Comparison of ENCODE assay signal across 23 mouse cellular contexts in genomic region chr8:126153955-126154354, GRCm38 (mm10).
DNase-seq lines count a peak whose midpoint lies in the region; ATAC-seq and TF ChIP-seq lines count a peak whose summit lies in the region.
"Had no signal": no experiment of that assay in that cellular context is flagged by ENCODE, and none has a peak within 500 bp of the region (broad histone marks: within the 10 kb centered on the region; RNA-seq: fewer than 3 reads in every experiment).

No protein-coding gene starts in this region.

- no peak overlapping the region for H3K9ac ChIP-seq in liver, embryonic 16.5 days (ENCODE audit: low read depth, low read length)
- H3K9ac ChIP-seq in liver, embryonic 11.5 days (ENCODE audit: low read depth, low read length), result no peak overlapping the region
- no peak overlapping the region for H3K9ac ChIP-seq in intestine, embryonic 14.5 days (ENCODE audit: low read length)
- H3K9ac ChIP-seq in intestine, postnatal 0 days (ENCODE audit: low read depth, low read length), result no peak overlapping the region
- H3K9ac ChIP-seq: forebrain, postnatal 0 days; heart, embryonic 12.5 days; hindbrain, embryonic 13.5 days; lung, embryonic 14.5 days; midbrain, embryonic 13.5 days; neural tube, embryonic 13.5 days had no signal

- H3K4me2 ChIP-seq in liver, embryonic 16.5 days (ENCODE audit: low read depth, low read length), result no peak overlapping the region
- H3K4me2 ChIP-seq in liver, embryonic 11.5 days, result no peak overlapping the region
- no peak overlapping the region for H3K4me2 ChIP-seq in intestine, embryonic 14.5 days (ENCODE audit: low read length)
- no peak overlapping the region for H3K4me2 ChIP-seq in intestine, postnatal 0 days (replicated peaks; ENCODE audit: low read depth)
- H3K4me2 ChIP-seq: heart, embryonic 12.5 days; hindbrain, embryonic 13.5 days; lung, embryonic 14.5 days; midbrain, embryonic 13.5 days; neural tube, embryonic 13.5 days had no signal

- H3K4me1 ChIP-seq in liver, embryonic 16.5 days (ENCODE audit: control insufficient read depth, low read depth, low read length), result no peaks in the 10 kb centered on the region; the same call in 1 of the 2 replicates
- no peaks in the 10 kb centered on the region for H3K4me1 ChIP-seq in liver, embryonic 11.5 days (replicated peaks; ENCODE audit: control insufficient read depth, insufficient read depth, low read length)
- H3K4me1 ChIP-seq in intestine, embryonic 14.5 days (replicated peaks; ENCODE audit: control insufficient read depth, insufficient read depth, low read length), result 0 out of 2 replicates have a peak, but pooled peaks cover 8% of the 10 kb centered on the region
- no peaks in the 10 kb centered on the region for H3K4me1 ChIP-seq in intestine, postnatal 0 days (replicated peaks; ENCODE audit: control insufficient read depth, insufficient read depth, low read length)
- H3K4me1 ChIP-seq: neural tube, embryonic 13.5 days had no signal

- peak; percentile 35 for DNase-seq in kidney, adult 9 months
- no peak for DNase-seq in kidney, postnatal 10 days
- DNase-seq in liver, embryonic 11.5 days (ENCODE audit: low spot score), result no peak
- DNase-seq in intestine, embryonic 14.5 days (ENCODE audit: low spot score), result no peak
- no peak for DNase-seq in ovary, postnatal 10 days (ENCODE audit: low spot score)
- no peak for DNase-seq in right cerebral cortex, adult 2 months (ENCODE audit: low spot score in 2 of 2)
- DNase-seq: adrenal gland, postnatal 25 days; cerebellum, adult 18-20 months; cerebellum, postnatal 10 days; forebrain, postnatal 0 days; heart, adult 2 months; heart, postnatal 4 days; lung, embryonic 14.5 days; right cerebral cortex, postnatal 14 days; thymus, postnatal 14 days had no signal

- no peak for TF ChIP-seq CTCF in intestine, postnatal 0 days (IDR thresholded peaks at IDR 0.05; ENCODE audit: low read depth)

- H3K27me3 ChIP-seq in liver, embryonic 16.5 days (ENCODE audit: control insufficient read depth, insufficient read depth, low read depth, low read length), result no peaks in the 10 kb centered on the region
- 0 out of 2 replicates have a peak, but pooled peaks cover 2% of the 10 kb centered on the region for H3K27me3 ChIP-seq in liver, embryonic 11.5 days (replicated peaks; ENCODE audit: control insufficient read depth, insufficient read depth, low read length)
- H3K27me3 ChIP-seq in intestine, embryonic 14.5 days (replicated peaks; ENCODE audit: control insufficient read depth, insufficient read depth, low read length), result no peaks in the 10 kb centered on the region
- no peaks in the 10 kb centered on the region for H3K27me3 ChIP-seq in intestine, postnatal 0 days (replicated peaks; ENCODE audit: control insufficient read depth, insufficient read depth, low read length)
- H3K27me3 ChIP-seq: heart, embryonic 12.5 days; midbrain, embryonic 13.5 days; neural tube, embryonic 13.5 days had no signal

- no peaks in the 10 kb centered on the region for H3K9me3 ChIP-seq in liver, embryonic 16.5 days (replicated peaks; ENCODE audit: control insufficient read depth, low read length)
- no peaks in the 10 kb centered on the region for H3K9me3 ChIP-seq in liver, embryonic 11.5 days (ENCODE audit: control insufficient read depth, low read length)
- no peaks in the 10 kb centered on the region for H3K9me3 ChIP-seq in intestine, embryonic 14.5 days (ENCODE audit: control insufficient read depth, low read length)
- H3K9me3 ChIP-seq in intestine, postnatal 0 days (ENCODE audit: control insufficient read depth), result no peaks in the 10 kb centered on the region
- H3K9me3 ChIP-seq: hindbrain, embryonic 13.5 days; midbrain, embryonic 13.5 days; neural tube, embryonic 13.5 days had no signal

- no peak overlapping the region for H3K4me3 ChIP-seq in liver, embryonic 16.5 days (ENCODE audit: low read depth, low read length)
- no peak overlapping the region for H3K4me3 ChIP-seq in liver, embryonic 11.5 days (ENCODE audit: low read depth, low read length)
- H3K4me3 ChIP-seq in intestine, embryonic 14.5 days (ENCODE audit: low read depth, low read length), result no peak overlapping the region
- no peak overlapping the region for H3K4me3 ChIP-seq in intestine, postnatal 0 days (ENCODE audit: low read depth, low read length)
- H3K4me3 ChIP-seq: erythroblast, embryonic 14.5 days; heart, adult 2 months; heart, embryonic 12.5 days; hindbrain, embryonic 13.5 days; midbrain, embryonic 13.5 days; neural tube, embryonic 13.5 days had no signal

- ATAC-seq in liver, embryonic 16.5 days (ENCODE audit: low read depth), result peak; percentile 74
- ATAC-seq in liver, embryonic 11.5 days (replicated peaks; ENCODE audit: low FRiP score), result no peak
- ATAC-seq in intestine, embryonic 14.5 days (replicated peaks; ENCODE audit: low FRiP score, low TSS enrichment, low read depth), result peak; percentile 66; the same call in 1 of the 2 replicates
- peak; percentile 84 for ATAC-seq in intestine, postnatal 0 days
- ATAC-seq: forebrain, postnatal 0 days; midbrain, embryonic 13.5 days had no signal

- 18% methylated on average over 1 of the region's 1 CpGs for WGBS in liver, embryonic 16.5 days (ENCODE audit: insufficient replicate concordance)
- WGBS in liver, embryonic 11.5 days, result 53% methylated on average over 1 of the region's 1 CpGs
- 52% methylated on average over 1 of the region's 1 CpGs for WGBS in intestine, embryonic 14.5 days
- 24% methylated on average over 1 of the region's 1 CpGs for WGBS in intestine, postnatal 0 days

- H3K36me3 ChIP-seq in liver, embryonic 16.5 days (ENCODE audit: control insufficient read depth, insufficient read depth), result no peaks in the 10 kb centered on the region
- no peaks in the 10 kb centered on the region for H3K36me3 ChIP-seq in liver, embryonic 11.5 days (ENCODE audit: control insufficient read depth, insufficient read depth, low read length)
- H3K36me3 ChIP-seq in intestine, embryonic 14.5 days (ENCODE audit: control insufficient read depth, insufficient read depth, low read length), result no peaks in the 10 kb centered on the region
- no peaks in the 10 kb centered on the region for H3K36me3 ChIP-seq in intestine, postnatal 0 days (ENCODE audit: control insufficient read depth, insufficient read depth)
- H3K36me3 ChIP-seq: heart, embryonic 12.5 days; hindbrain, embryonic 13.5 days; midbrain, embryonic 13.5 days; neural tube, embryonic 13.5 days had no signal

- H3K27ac ChIP-seq in liver, embryonic 16.5 days (ENCODE audit: low read length), result no peak overlapping the region
- H3K27ac ChIP-seq in liver, embryonic 11.5 days (ENCODE audit: low read depth, low read length), result no peak overlapping the region
- no peak overlapping the region for H3K27ac ChIP-seq in intestine, embryonic 14.5 days (ENCODE audit: low read depth)
- no peak overlapping the region for H3K27ac ChIP-seq in intestine, postnatal 0 days (ENCODE audit: low read depth, low read length)
- H3K27ac ChIP-seq: heart, adult 2 months; hindbrain, embryonic 13.5 days; macrophage; midbrain, embryonic 13.5 days; neural tube, embryonic 13.5 days had no signal
